Mouse (Mus musculus): ENCODE measurements around the gene Galnt17.

Galnt17 gene

DNA sequence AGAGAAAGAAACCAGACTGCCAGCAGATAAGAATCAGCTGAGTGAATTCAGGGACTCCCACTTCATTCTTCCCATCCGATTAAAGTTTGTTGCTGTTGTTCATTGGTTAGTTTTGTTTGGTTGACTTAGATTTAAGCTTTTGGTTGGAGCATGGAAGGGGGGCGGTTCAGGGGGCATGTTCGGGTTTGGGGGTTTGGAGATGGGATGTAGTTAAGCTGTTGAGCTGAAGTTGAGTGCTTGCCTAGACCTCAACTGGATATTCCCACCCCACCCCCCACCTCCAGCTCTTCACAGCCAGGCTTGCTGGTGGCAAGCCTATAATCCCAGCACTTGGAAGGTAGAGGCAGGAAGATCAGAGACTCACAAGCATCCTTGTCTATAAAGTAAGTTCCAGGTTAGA lies at the start of gene Galnt17:
Galnt17 (minus strand) TSS at position 101 of the 400 bp plus-strand sequence.
- no peak for DNase-seq

DNA sequence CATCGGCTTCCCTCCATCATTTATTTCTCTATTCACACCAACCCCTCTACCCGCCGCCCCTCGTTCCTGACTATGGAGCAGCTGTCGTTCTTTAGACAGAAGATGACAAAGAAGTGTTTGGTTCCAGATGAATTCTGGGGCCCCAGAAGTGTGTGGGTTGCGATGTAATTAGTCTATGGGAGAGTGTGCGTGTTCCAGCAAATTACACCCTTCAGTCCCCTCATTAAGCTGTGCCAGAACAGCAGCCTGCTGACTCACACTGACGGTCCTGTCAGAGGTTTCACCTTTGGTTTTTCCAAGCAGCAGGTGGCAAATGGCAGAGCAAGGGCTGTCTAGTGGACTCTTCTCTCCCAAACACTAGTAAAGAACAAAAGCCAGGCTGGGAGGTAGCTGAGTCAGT lies 26.2 kb upstream of the Galnt17 start:
- DNase-seq, result peak; percentile 27

DNA sequence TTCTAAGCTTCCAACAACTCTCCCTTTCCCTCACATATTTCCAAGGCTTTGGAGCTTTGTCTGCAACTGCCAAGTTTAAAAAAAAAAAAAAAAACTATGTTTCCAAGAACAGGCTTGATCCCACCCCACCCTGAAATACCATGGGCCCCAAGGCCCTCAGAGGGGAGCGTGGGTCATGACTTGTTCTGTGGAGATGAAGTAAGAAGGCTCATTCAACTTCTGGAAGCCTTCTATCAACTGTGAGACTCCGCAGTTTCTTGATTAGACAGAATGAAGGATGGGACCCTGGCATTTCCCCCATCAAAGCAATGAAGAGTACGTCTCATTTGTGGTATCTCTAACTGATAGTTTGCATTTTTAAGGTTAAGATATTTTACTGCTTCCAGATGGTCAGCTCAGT lies 13.0 kb upstream of the Galnt17 start:
- no peak for DNase-seq

DNA sequence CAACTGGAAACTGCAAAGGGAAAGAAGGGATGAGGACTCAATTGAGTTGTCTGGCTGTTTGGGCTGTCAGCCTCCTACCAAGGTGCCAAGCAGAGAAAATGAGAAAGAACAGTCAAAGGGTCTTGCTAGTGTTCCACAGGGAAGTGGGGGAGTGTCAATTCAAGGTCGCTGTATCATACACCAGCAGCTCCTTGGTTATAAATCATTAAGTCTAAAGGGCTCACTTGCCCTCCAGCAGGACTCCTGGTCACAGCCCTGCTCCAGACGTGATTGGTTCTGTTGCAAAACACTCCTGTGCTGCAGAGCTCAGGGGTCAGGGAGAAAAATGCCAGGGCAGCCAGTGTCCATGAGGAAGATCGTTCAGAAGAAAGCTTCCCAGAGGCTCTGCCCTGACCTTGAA lies 11.3 kb upstream of the Galnt17 start:
- DNase-seq, result no peak

DNA sequence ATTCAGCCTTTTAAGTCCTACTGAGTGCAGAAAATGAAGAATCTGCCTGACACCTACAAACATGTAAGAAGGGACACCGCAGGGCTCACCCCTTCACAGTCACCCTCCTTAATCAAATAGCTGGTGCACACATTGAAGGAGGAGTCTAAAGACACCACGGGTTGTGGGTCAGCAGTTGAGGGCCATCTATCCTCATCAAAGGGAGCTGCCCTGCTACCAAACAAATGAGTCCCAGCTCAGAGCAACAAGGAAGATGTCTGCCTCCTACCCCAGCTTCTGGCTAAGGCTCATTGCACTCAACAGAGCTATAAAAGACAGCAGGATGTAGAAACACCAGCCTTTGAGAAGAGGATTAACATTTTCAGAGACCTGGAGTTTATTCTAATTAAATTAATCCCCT lies 10.8 kb upstream of the Galnt17 start:
- DNase-seq, result no peak

DNA sequence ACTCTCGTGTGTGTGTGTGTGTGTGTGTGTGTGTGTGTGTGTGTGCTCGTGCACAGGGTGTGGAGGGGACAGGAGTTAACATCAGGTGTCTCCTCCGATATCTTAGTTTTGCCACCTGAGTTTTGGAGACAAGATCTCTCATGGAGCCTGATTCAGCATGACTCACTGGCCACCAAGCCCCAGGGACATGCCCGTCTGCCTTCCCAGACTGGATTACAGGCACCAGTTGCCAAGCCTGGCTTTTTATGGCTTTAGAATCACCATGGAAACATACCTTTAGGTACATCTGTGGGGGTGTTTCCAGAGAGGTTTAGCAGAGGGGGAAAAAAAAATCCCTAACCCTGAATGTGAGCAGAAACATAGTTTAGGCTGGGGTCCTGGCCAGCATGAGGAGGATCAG lies 6.7 kb upstream of the Galnt17 start:
- DNase-seq, result peak; percentile 28

DNA sequence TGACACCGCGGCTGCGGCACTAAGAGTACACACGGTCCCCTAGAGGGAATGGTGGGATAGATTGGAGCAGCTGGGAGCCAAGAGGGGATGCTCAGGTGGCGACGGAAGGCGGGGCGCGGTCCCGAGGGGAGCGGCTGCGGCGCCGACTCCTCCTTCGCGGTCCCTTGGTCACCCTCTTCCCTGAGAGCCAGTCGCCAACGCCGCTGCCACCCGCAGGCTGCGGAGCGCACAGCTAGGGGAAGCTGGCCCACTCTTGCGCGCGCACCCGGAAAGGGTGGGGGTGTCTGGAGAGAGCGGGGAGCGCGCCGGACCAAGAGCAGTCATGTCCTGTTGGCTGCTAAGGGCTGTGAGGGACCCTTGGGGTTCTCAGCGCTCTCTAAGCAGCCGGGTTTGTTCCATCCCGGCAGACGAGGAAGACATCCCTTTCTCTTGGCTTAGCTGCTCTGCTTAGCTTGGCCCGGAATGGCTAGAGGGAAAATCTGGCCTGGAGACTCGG lies 593 bp downstream of the Galnt17 start:
- peak; percentile 78 for DNase-seq

DNA sequence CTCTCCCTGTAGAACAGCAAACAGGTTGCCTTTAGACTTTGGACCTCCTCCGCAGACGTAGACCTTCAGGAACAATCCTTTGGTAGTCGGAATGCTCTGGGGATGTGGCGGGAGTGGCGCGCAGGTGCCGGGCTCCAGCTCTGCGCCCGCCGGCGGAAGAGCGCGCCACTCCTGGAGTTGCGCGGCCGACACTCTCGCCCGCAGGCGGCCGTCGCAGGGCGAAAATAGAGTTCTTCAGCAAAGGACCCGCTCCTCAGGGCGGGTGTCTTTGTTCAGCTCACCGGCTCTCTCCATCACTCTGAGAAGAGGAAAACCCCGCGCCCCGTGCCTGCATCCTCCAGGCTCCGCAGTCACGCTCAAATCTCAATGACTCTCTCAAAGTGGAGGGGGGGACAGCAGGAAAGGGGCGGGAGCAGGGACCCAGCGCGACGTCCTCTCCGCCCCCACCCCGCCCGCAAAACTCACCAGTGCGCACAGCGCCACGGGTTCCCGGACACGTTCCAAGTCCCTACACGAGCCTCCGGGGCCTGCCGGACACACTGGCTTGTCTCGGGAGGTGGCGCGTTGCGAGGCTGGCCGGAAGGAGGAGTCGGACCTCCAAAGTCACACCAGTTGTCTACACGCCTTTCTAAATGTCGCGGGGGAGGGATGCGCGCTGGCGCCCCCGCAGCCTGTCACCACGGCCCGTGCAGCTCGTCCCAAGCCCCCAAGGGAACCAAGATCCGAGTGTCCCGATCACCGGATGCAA lies 1.2 kb downstream of the Galnt17 start:
- peak; percentile 19 for DNase-seq

DNA sequence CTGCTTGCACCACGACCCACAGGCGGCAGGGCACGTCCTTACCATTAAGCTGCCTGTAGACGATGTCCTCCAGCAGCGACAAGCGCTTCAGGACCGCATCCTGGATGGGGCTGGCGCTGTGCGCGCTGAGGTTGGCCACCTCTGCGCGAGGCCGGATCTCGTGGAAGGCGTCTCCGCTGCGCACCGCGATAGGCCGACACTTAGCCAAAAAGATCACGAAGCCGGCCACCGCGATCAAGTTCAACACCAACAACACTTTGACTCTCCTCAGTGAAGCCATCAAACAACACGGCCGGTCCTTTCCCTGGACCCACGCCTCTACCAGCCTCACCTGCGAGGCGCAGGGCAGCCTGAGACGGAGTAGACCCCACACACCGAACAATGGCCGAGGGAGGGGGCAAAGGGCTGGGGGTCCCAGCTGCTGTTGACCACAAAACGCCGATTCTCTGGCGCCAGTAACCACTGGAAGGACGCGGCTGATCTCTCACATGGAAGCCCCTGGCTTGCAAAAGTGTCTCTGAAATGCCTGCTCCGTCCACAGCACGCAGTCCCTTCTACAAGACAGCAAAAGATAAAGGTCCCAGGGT lies 1.9 kb downstream of the Galnt17 start:
- no peak for DNase-seq

DNA sequence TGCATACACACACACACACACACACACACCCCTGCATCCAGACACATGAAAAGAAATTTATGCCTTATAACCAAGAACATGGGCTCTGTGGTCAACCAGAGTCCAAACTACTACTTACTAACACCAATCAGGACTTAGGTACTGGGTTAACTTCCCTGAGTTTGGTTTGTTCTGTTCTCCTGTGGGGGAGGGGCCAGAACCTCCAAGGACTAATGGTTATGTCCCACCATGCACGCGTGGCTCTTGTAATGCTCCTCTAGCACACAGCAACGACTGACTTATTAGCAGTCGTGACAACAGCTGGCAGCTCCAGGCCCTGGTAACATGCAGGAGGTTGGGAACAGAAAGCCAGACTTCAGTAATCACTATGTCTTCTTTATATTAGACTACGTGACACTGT lies 3.1 kb downstream of the Galnt17 start:
- no peak for DNase-seq

DNA sequence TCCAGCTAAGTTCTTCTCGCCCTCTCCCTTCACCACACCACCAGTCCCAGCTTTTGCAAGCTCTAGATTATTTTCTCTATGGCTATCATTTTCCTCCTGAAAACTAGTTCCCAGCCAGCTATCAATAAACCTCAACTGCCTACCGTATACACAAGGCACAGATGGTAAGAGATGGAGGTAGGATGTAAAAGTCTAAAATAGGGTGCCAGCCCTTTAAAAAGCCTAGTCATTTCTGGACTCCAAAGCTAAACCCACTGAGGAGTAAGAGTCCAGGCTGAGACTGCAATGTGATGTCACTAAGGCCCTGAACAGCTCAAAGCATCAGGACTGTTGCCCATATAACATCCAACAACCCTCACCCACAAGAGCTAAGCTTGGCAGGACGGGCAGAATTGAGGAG lies 6.8 kb downstream of the Galnt17 start:
- no peak for DNase-seq

DNA sequence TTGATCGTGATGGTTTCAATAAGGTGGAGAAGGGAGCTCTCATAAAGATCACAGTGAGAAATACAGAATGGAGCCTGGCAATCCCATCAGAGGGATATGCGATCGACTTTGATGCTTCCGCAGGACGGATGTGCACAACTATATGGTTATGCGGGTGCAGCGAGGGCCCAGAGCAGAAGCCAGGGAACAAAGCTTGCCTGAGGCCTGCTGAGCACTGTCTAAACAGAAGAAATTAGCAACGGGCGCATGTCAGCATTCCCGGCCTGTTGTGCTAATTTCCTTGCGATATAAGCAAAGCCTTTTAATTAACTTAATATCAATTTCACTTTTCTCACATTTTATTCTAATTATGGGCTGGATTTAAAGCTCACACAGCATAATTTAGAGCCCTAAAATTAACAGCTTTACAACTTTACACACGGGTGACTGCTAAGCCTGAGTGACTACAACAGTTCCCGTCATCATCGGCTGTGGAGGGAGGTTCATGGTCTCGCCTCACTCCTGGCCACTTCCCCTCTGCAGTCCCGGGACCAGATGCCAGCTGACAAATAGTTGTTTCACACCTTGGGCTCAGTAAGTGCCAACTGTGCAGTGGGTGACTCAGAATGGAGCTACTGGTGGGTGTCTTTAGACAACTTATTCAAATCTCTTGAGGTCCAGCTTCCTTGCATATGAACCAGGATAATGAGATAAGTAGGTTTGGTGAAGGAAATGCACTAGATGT lies 14.4 kb downstream of the Galnt17 start:
- DNase-seq, result no peak

DNA sequence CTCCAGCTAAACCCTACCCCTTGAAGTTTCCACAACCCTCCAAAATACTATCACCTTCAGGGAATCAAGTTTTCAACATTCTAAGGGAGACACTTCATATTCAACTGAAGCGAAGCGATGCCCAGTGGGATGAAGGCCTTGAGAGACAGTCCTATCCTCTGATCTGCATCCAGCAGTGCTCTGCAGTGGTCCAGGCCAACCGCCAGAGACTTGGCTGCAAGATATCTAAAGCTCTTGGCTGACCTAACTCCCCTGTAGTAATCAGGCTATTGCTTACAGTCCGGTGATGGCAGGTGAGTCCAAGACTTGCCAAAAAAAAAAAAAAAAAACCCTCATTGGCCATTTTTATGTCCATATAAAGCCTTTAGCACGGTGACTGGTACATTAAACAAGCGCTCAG lies 21.2 kb downstream of the Galnt17 start:
- DNase-seq, result no peak

DNA sequence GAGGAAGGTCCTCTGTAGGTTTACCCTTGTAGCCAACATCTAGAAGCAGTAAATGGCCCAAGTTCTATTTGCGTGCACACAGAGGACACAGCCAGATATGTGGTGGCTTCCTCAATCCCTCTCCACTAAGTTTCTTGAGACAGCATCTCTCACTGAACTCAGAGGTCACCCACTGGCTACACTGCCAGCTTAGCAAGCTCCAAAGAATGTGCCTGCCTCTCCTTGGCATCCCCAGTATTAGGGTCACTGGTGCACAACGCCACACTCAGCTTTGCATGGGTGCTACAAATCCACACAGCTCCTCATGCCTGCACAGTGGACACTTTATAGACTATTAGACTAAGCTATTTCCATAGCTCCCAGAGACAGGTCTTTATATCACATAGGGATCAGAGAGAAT lies 21.6 kb downstream of the Galnt17 start:
- DNase-seq, result no peak

DNA sequence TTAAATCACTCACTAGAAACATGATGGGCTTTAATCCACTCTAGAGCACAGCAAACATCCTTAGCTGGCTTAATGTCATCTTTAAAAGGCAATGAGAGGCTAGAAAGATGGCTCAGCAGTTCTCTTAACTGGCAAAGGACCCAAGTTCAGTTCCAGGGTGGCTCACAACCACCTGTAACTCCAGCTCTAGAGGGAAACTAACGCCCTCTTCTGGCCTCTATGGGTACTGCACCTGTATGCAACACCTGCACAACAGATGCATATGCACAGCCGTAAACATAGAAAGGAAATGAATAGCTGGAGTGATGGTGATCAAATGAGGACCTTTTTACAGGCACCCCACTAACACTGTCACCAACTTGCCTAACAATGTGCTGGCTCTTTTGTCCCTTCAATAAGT lies 27.9 kb downstream of the Galnt17 start:
- no peak for DNase-seq

DNA sequence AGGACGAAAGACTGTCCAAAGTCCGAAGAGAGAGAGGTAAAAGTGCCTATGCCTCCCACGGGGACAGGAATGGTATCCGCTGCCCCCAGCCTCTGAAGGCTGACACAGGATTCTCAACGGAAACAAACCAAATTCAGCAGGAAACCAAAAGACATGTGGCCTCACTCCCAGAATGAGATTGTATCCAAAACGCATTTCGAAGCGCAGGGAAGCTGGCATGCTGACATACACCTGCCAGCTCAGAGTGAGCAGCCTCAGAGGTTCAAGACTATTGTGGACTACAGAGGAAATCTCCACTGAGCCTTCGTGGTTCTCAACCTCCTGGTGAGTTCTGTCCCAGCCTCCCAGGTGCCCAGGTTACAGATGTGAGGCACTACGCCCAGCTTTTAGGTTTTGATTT lies 29.0 kb downstream of the Galnt17 start:
- DNase-seq, result no peak

DNA sequence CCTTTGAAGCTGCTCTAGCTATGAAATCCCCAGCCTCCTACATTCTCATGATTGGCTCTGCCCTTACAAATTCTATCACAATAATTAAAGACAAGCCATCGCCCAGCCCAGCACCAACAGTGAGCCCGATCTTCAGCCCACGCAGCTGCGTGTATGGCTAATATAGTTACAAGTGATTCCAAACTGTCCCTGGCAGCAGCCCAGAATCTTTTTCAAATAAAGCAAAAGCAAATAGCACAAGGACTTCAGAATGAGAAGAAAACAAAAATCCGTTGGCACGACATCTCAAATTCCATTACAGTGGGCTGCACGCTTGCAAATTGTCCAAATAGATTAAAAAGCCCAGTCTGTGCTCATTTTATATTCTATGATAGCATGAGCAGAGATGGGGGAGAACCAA lies 31.1 kb downstream of the Galnt17 start:
- peak; percentile 89 for DNase-seq

DNA sequence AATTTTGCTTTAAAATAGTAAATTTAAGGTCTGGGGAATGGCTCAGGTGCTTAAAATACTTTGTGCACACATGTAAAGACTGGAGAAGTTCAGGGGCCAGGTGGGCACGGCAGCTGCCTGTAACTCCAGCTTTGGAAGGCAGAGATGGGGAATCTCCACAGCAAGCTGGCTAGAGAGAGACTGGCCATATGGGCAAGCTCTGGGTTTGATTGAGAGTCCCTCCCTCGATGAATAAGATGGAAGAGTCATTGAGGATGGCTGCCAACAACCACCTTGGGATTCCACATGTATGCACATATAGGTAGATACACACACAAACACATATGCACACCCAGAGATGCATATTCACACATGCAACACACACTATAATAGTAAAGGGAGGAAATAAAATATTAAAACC lies 42.0 kb downstream of the Galnt17 start:
- no peak for DNase-seq

DNA sequence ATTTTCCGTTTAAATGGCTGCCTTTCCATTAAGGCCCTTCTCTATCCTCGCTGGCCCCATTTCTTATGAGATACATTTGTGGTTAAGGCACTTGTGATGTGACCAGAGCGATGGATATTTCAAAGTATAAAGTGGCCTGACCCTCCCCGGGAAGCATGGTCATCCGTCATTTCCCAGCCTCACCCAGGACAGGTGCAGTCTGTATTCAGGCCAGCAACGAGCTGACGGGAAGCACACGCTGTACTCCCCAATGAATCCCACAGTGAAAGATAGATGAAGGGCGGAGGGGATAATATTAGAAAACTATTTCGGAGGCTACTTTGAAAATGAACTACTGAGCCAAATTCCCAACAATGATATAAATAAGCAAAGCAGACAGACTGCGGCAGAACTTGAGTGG lies 44.2 kb downstream of the Galnt17 start:
- no peak for DNase-seq

DNA sequence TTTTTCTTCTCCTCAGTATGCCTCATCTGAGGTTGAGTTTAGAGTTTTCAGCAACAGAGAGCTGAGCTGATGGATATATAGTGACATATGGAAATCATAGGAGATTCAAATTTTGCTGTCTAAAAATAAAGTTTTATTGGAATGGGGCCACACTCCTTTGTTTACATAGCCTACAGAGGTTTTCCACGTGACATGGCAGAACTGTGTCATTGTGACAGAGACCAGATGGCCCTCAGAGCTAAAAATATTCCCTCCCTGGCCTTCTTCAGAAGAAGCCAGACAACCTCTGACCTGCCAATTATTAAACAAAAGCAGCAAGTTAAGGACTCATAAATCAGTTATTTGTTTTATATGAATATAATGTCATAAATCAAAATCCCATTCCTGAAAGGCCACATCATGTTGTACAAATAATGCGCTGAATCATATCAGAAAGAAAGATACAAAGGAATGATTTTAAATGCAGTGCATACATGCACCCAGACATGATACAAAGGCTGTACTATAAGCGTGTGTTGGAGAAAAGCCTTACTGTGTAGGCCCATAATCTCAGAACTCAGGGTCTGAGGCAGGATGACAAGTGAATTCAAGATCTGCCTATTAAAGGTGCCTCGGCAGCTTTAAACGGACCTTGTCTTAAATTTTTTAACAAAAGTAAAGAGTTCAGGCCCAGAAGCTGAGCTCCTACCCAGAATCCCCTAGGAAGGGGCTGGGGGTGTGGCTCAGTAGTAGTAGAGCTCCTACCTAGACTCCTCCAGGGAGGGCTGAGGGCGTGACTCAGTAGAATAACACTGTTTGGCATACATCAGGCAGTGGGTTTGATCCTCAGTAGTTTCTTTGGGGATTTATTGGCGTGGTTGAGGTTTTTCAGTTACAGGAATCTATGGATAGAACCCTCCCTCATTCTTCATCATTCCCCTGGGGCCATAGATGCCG lies 57.3 kb downstream of the Galnt17 start:
- DNase-seq, result no peak

DNA sequence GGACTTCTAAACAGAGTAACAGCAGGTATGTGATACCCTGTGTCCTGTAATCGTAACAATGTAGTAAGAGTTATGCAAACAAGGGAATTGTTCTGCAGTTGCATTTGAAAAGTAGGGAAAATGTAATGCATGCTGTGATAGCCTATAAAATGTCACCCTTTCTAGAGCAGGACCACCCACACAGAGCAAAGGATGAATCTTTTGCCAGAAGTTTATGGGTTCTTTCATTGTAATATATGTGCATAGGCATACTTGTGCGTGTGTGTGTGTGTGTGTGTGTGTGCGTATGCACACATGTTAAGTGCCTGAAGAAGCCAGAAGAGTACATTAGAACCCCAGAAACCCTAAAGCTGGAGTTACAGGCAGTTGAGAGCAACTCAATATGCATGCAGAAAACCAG lies 59.9 kb downstream of the Galnt17 start:
- DNase-seq, result no peak

DNA sequence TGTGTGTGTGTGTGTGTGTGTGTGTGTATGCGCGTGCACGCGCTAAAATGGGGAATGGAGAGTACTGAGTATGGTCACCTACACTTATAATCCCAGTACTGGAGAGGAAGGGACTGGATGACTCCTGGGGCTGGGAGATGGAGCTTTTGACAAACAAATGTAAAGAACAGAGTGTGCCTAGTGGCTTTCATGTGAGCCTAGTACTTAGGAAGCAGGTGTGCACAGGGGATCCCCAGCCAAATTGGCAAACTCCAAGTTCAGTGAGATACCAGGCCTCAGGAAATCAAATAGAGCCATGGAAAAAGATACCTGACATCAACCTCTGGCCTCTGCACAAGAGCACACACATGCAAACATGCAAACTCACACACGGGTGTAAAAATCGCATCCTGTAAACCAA lies 61.7 kb downstream of the Galnt17 start:
- no peak for DNase-seq

DNA sequence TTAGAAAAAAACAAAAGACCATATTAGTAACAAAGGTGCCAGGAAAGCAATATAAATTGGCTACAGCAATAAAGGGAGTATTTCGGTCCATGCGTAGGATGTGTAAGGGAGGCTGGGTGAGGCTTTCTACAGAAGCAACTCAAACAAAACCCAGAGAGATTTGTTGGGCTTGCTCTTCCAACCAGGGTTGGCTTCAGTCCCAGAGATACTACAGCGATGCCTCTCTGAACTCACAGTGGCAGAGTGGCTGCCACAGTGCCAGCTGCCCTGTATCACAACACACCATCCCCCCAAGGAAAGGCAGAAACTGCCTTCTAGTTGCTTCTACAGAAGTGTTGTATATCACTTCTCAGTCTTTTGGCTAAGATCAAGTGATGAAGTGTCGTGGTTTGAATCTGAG lies 66.6 kb downstream of the Galnt17 start:
- DNase-seq, result peak; percentile 74

Data from layer of hippocampus, adult 9-11 months (tissue).